Mouse (Mus musculus) monocyte, adult 5-6 weeks (primary cell): ENCODE results near the gene Iqcd. TPM values are rescaled to one million over a fixed set of nuclear protein-coding genes. Genes with fewer than 3 reads are reported as not detected.

Experiments
- ATAC-seq: fragments of 153-309, 156-312 bp; replicated peaks from 2 replicates; pipeline ENCODE4 v1.8.0; 2017; ENCODE audit warnings: mild to moderate bottlenecking; ENCODE audit not compliant: low TSS enrichment, insufficient number of reproducible peaks, severe bottlenecking, poor library complexity, low FRiP score
- total RNA-seq: library from RNA; stranded (forward); fragments of 200-1000, 200-491, 200-594 nt; gene quantifications from 3 replicates; pipeline ENCODE4 v1.2.3, GENCODE M21; 2017

The Iqcd gene
- 0.57 TPM in 1 of 3 replicates, not detected in the others for total RNA-seq

- ATAC-seq, result peak; percentile 94
Measured at GRCm38 (mm10) chr5:120588569-120589094, at the start of gene Iqcd, which contains the start of gene Tpcn1. Gene Iqcd (plus strand): TSS chr5:120589016. Gene Tpcn1 (minus strand): TSS chr5:120588673.

- no peak for ATAC-seq
Measured at GRCm38 (mm10) chr5:120548236-120548850, 40.5 kb upstream of the Iqcd start.

- no peak for ATAC-seq
Measured at GRCm38 (mm10) chr5:120550137-120550536, 38.7 kb upstream of the Iqcd start.

- no peak for ATAC-seq
Measured at GRCm38 (mm10) chr5:120550673-120551072, 38.1 kb upstream of the Iqcd start.

- no peak for ATAC-seq
Measured at GRCm38 (mm10) chr5:120555871-120556270, 32.9 kb upstream of the Iqcd start.

- ATAC-seq, result no peak
Measured at GRCm38 (mm10) chr5:120558041-120558440, 30.8 kb upstream of the Iqcd start.

GRCm38 (mm10) chr5:120558762-120559161 lies 30.1 kb upstream of the Iqcd start:
- peak; percentile 76 for ATAC-seq

- no peak; the same call in 1 of the 2 replicates for ATAC-seq
Measured at GRCm38 (mm10) chr5:120560129-120560615, 28.6 kb upstream of the Iqcd start.

- ATAC-seq, result peak; percentile 25; the same call in 1 of the 2 replicates
Measured at GRCm38 (mm10) chr5:120560616-120561311, 28.1 kb upstream of the Iqcd start.

GRCm38 (mm10) chr5:120562956-120563913 lies 25.6 kb upstream of the Iqcd start:
- ATAC-seq, result no peak

GRCm38 (mm10) chr5:120563914-120564311 lies 24.9 kb upstream of the Iqcd start:
- ATAC-seq, result no peak

GRCm38 (mm10) chr5:120565171-120565905 lies 23.5 kb upstream of the Iqcd start:
- ATAC-seq, result no peak

- ATAC-seq, result no peak
Measured at GRCm38 (mm10) chr5:120566101-120566500, 22.7 kb upstream of the Iqcd start.

GRCm38 (mm10) chr5:120566681-120567252 lies 22.0 kb upstream of the Iqcd start:
- ATAC-seq, result no peak

GRCm38 (mm10) chr5:120567253-120567701 lies 21.5 kb upstream of the Iqcd start:
- no peak for ATAC-seq

- no peak for ATAC-seq
Measured at GRCm38 (mm10) chr5:120567761-120568211, 21.0 kb upstream of the Iqcd start.

- ATAC-seq, result no peak
Measured at GRCm38 (mm10) chr5:120568336-120568768, 20.5 kb upstream of the Iqcd start.

- ATAC-seq, result no peak
Measured at GRCm38 (mm10) chr5:120568964-120569363, 19.9 kb upstream of the Iqcd start.
